Mouse (Mus musculus) central nervous system, embryonic 18 days (tissue): ENCODE data around the gene Slc17a8. TPM values are rescaled to one million over a fixed set of nuclear protein-coding genes. Genes with fewer than 3 reads are reported as not detected.

Experiments used
- polyA plus RNA-seq: library from polyadenylated mRNA; depleted of rRNA; stranded (reverse); fragments of >200 nt; gene quantifications from 2 replicates; pipeline ENCODE4 v1.2.3, GENCODE M21; 2012; rRNA removed

Slc17a8 gene
- 1.5 and 1.9 TPM in 2 replicates for polyA plus RNA-seq

DNA sequence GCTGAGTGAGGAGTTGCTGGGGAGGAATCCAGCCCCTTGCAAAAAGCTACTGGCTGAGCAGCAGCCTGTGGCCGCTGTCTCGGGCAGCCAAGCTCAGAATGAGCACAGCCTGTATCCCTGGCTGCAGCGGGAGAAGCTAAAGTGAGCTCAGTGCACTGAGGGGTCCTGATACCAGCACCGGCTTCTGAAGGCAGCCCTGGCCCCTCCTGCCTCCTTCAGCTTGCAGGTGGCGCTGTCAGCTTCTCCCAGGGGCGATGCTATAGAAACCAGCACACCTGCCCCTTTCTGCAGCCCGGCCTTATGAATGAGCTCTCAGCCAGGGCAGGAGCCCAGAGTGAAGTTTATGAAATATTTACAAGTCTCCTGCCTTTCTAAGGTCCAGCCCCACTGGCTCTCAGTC lies at the start of gene Slc17a8:
TSS of gene Slc17a8 (minus strand) at position 125 of the 400 bp plus-strand sequence.

DNA sequence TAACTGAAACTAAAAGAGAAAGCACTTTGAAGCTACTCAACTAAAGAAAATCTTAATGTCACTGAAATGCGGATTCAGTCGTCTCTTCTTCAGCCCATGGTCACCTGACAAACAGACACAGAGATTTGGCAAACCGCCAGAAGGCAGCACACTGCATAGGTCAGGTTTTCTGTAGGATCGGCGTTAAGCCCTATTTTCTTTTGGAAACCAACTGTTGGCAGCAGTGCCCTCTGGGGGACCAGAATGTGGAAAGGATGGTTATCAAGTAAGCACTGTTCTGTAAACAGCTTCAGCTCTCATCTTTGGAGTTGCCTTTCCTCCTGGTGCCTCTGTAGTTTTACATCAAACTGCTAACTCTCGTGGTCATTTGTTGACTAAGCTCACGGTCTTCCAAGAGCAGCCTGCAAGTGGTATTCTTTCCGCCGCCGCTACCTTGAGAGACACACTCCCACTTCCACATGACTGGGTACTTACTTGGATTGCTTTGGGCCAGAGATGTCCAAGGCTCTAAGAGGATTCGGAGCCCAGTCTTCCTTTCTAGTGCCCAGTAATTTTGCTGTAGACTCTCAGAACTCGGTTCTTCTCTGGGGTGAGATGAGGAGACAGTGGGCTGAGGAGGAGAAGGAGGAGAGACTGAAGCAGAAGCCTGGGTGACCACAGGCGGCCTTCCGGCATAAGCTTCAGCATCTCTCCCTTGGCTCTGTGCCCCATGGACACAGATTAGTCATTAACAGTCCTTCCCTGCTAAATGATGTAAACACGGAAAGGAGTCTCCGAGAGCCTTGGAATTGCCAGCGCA lies 87.9 kb downstream of the Slc17a8 start, which contains the start of gene Nr1h4:
TSS of gene Nr1h4 (minus strand) at position 657 of the 799 bp plus-strand sequence.

Other genes with a start within 250 kb of the Slc17a8 start
- gene Gas2l3, start 177.3 kb downstream of the Slc17a8 start, polyA plus RNA-seq = 2.0 and 2.6 TPM in 2 replicates
- gene Nr1h4, start 87.7 kb downstream of the Slc17a8 start, polyA plus RNA-seq = 0.04 and 0.07 TPM in 2 replicates
- gene Scyl2, start 65.0 kb upstream of the Slc17a8 start, polyA plus RNA-seq = 44.1 and 44.4 TPM in 2 replicates
- 30.1 and 33.6 TPM in 2 replicates for gene Actr6, start 111.0 kb upstream of the Slc17a8 start, polyA plus RNA-seq
- gene Uhrf1bp1l, start 123.7 kb upstream of the Slc17a8 start, polyA plus RNA-seq = 33.7 and 37.5 TPM in 2 replicates